Mouse (Mus musculus) CH12.LX (cell line): ENCODE results near the gene Sertad1.
A peak's percentile ranks its signal among the peaks of the same experiment; 100 is the strongest.

Source experiments
- CTCF ChIP-seq, 2 experiments: IDR thresholded peaks in 1 of 2; conservative IDR thresholded peaks in 1 of 2; 2 replicates each; pipeline ENCODE4 v1.5.1; 2011 to 2012; ENCODE audit warnings: low read depth in 2 of 2, low read length in 2 of 2, improper control_type of control experiment in 1 of 2, inconsistent platforms in 1 of 2, mild to moderate bottlenecking in 1 of 2, moderate library complexity in 1 of 2
- JUN ChIP-seq: IDR thresholded peaks from 2 replicates; pipeline ENCODE4 v1.6.1; 2011; ENCODE audit warnings: low read depth, mild to moderate bottlenecking, low read length, improper control_type of control experiment, moderate library complexity; ENCODE audit not compliant: insufficient read depth
- MAX ChIP-seq: IDR thresholded peaks from 2 replicates; pipeline ENCODE4 v1.6.1; 2011; ENCODE audit warnings: low read length, improper control_type of control experiment
- POLR2A ChIP-seq: IDR thresholded peaks from 2 replicates; pipeline ENCODE4 v1.6.1; 2011; ENCODE audit warnings: low read depth, mild to moderate bottlenecking, improper control_type of control experiment, low read length
- UBTF ChIP-seq: IDR thresholded peaks from 2 replicates; pipeline ENCODE4 v1.6.1; 2012; ENCODE audit warnings: low read depth, mild to moderate bottlenecking, inconsistent platforms, low read length, improper control_type of control experiment, moderate library complexity

GRCm38 (mm10) chr7:27449256-27449862, 37.4 kb upstream of the Sertad1 start:
- TF ChIP-seq POLR2A (no peak), JUN (no peak), MAX (no peak), CTCF (conservative IDR thresholded peaks at IDR 0.05 in 1 of 2, IDR thresholded peaks at IDR 0.05 in 1 of 2; ENCODE audit: low read depth in 2 of 2, low read length in 2 of 2) (peak; percentile 55 to 77), UBTF (no peak)
